Mouse (Mus musculus): ENCODE data around the gene Khk. TPM values are rescaled to one million over a fixed set of nuclear protein-coding genes. Genes with fewer than 3 reads are reported as not detected.

Gene Khk
- polyA plus RNA-seq, 2 experiments: 29.5 to 29.7 TPM

DNA sequence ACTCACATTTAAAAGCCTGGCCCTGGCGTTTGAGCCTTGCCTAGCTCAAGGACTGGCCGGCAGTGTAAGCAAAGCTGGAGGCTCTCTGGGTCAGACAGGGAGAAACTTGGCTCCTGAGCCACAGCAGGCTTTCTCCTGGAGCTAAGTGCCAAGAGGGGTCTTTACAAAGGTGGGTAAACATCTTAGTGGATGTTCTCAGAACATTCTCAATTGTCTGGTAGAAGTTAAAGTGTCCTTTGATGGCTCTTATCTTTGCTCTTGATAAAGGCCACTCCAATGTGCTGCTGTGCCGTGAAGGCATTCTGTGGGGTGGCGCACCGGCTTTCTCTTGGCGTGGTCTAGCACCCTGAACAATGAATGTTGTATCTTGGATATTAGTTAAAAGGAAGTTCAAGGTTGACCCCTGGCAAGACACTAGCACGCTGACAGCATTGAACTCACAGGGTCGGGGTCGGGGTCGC lies 1.4 kb downstream of the Khk start:
- H3K36me3 ChIP-seq (ENCODE audit: control insufficient read depth, insufficient read depth, low read length): peaks cover 35% of the 10 kb centered on the region
- ATAC-seq (ENCODE audit: low FRiP score, low read depth) (no peak), DNase-seq (ENCODE audit: low spot score) (no peak)
- H3K4me1 ChIP-seq (ENCODE audit: control insufficient read depth, insufficient read depth, low read length): peaks cover 16% of the 10 kb centered on the region
- H3K4me3 ChIP-seq (replicated peaks; ENCODE audit: low read length): 0 out of 2 replicates have a peak overlapping the region, but pooled peaks have one; percentile 42
- no peaks in the 10 kb centered on the region for H3K9me3 ChIP-seq (ENCODE audit: control insufficient read depth, low read length)
- 75% methylated on average over 10 of the region's 10 CpGs for WGBS
- no peak for TF ChIP-seq POLR2A (IDR thresholded peaks at IDR 0.05; ENCODE audit: borderline replicate concordance, extremely low read depth, insufficient read depth, insufficient read length)
- peak overlapping the region; percentile 79 for H3K4me2 ChIP-seq (replicated peaks; ENCODE audit: low read depth, low read length, severe bottlenecking)
- H3K9ac ChIP-seq (ENCODE audit: low read depth, low read length, severe bottlenecking): peak overlapping the region; percentile 58; the same call in 1 of the 2 replicates
- H3K27me3 ChIP-seq (ENCODE audit: control insufficient read depth, insufficient read depth, low read length): no peaks in the 10 kb centered on the region
- peak overlapping the region; percentile 80; the same call in 1 of the 2 replicates for H3K27ac ChIP-seq (replicated peaks; ENCODE audit: low read depth, low read length)

DNA sequence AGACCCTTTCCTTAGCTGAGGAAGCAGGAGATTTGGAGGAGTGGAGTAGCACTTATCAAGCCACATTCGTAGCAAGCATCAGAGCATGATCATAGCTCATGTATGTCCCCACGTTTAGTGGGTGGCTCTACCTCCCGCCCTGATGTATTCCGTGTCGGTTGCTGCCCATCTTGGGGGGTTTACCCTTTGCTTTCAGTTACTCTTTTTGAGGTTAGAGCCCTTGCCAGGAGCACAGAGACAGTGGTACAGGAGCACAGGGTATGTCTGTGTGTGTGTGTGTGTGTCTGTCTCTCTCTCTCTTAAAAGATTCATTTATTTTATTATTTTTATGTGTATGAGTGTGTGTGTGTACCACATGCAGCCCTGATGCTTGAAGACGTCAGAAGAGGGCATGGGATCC lies 1.9 kb downstream of the Khk start:
- no peak overlapping the region for H3K9ac ChIP-seq (ENCODE audit: low read depth, low read length, severe bottlenecking)
- no peak overlapping the region for H3K27ac ChIP-seq (replicated peaks; ENCODE audit: low read depth, low read length)
- DNase-seq (ENCODE audit: low spot score) (no peak), ATAC-seq (ENCODE audit: low FRiP score, low read depth) (no peak)
- TF ChIP-seq POLR2A (IDR thresholded peaks at IDR 0.05; ENCODE audit: borderline replicate concordance, extremely low read depth, insufficient read depth, insufficient read length): no peak
- H3K4me3 ChIP-seq (replicated peaks; ENCODE audit: low read length): no peak overlapping the region
- WGBS: 84% methylated on average over 6 of the region's 6 CpGs
- no peaks in the 10 kb centered on the region for H3K9me3 ChIP-seq (ENCODE audit: control insufficient read depth, low read length)
- H3K4me1 ChIP-seq (ENCODE audit: control insufficient read depth, insufficient read depth, low read length): peaks cover 16% of the 10 kb centered on the region
- no peak overlapping the region for H3K4me2 ChIP-seq (replicated peaks; ENCODE audit: low read depth, low read length, severe bottlenecking)
- H3K36me3 ChIP-seq (ENCODE audit: control insufficient read depth, insufficient read depth, low read length): peaks cover 30% of the 10 kb centered on the region
- H3K27me3 ChIP-seq (ENCODE audit: control insufficient read depth, insufficient read depth, low read length): no peaks in the 10 kb centered on the region

DNA sequence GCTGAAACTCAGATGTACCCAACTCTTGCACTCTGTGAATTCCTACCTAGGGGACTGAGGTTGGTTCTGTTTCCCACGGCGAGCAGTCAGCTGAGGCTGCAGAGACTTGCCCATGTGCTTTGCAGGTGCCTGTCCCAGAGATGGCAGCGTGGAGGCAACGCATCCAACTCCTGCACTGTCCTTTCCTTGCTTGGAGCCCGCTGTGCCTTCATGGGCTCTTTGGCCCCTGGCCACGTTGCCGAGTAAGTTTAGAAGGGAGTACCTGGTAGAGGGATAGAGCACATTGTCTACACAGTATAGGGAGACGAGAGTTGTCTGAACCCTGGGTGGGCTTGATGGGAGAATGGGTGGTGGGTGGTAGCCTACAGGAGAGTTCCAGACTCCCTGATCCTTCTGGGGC lies 3.4 kb downstream of the Khk start:
- H3K27ac ChIP-seq (replicated peaks; ENCODE audit: low read depth, low read length): no peak overlapping the region
- DNase-seq (ENCODE audit: low spot score) (no peak), ATAC-seq (ENCODE audit: low FRiP score, low read depth) (no peak)
- WGBS: 74% methylated on average over 8 of the region's 8 CpGs
- H3K4me2 ChIP-seq (replicated peaks; ENCODE audit: low read depth, low read length, severe bottlenecking): no peak overlapping the region
- H3K9me3 ChIP-seq (ENCODE audit: control insufficient read depth, low read length): no peaks in the 10 kb centered on the region
- H3K4me1 ChIP-seq (ENCODE audit: control insufficient read depth, insufficient read depth, low read length): peaks cover 14% of the 10 kb centered on the region
- peaks cover 16% of the 10 kb centered on the region for H3K36me3 ChIP-seq (ENCODE audit: control insufficient read depth, insufficient read depth, low read length)
- no peak overlapping the region for H3K9ac ChIP-seq (ENCODE audit: low read depth, low read length, severe bottlenecking)
- no peak overlapping the region for H3K4me3 ChIP-seq (replicated peaks; ENCODE audit: low read length)
- no peak for TF ChIP-seq POLR2A (IDR thresholded peaks at IDR 0.05; ENCODE audit: borderline replicate concordance, extremely low read depth, insufficient read depth, insufficient read length)
- H3K27me3 ChIP-seq (ENCODE audit: control insufficient read depth, insufficient read depth, low read length): no peaks in the 10 kb centered on the region

DNA sequence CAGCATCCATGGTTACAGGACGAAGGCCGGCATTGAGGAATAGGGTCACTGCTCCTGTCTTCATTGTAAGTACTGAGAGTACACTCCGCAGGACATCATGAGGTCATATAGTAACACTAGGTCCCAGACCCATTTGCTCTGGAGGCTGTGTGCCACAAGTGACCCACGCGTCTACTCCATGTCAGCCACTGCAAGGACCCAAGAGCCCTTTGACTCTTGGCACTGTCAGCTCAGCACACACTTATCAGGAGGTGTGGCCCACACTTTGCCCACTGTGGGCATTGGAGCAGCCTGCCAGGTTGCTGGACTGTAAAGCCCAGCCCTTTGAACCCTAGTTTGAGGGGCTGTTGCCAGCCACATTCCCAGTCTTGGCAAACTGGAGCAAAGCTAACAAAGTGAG lies 4.0 kb downstream of the Khk start:
- Histone ChIP-seq H3K36me3 (ENCODE audit: control insufficient read depth, insufficient read depth, low read length) (peaks cover 10% of the 10 kb centered on the region), H3K4me2 (replicated peaks; ENCODE audit: low read depth, low read length, severe bottlenecking) (no peak overlapping the region), H3K9me3 (ENCODE audit: control insufficient read depth, low read length) (no peaks in the 10 kb centered on the region), H3K4me3 (replicated peaks; ENCODE audit: low read length) (no peak overlapping the region), H3K9ac (ENCODE audit: low read depth, low read length, severe bottlenecking) (no peak overlapping the region), H3K27ac (replicated peaks; ENCODE audit: low read depth, low read length) (no peak overlapping the region), H3K4me1 (ENCODE audit: control insufficient read depth, insufficient read depth, low read length) (peaks cover 14% of the 10 kb centered on the region), H3K27me3 (ENCODE audit: control insufficient read depth, insufficient read depth, low read length) (no peaks in the 10 kb centered on the region)
- TF ChIP-seq POLR2A (IDR thresholded peaks at IDR 0.05; ENCODE audit: borderline replicate concordance, extremely low read depth, insufficient read depth, insufficient read length): no peak
- DNase-seq (ENCODE audit: low spot score): no peak
- no peak for ATAC-seq (ENCODE audit: low FRiP score, low read depth)
- WGBS: 86% methylated on average over 5 of the region's 5 CpGs

DNA sequence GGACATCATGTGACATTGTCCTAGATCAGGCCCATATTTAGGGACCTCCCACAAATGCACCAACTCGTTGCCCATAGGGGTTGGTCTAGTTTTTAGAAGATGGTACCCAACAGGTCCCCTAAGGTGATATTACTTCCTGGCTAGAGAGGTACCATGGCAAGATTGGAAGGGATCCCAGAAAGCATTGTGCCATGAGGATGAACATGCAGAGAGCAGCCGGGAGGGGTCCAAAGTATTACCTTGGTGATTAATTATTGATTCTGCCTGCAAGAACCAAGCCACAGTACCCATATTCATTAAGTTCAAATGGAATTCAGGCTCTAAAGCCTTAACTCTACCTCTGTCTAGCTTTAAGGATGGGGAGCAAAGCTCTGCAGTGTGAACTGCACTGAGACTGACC lies 4.8 kb downstream of the Khk start:
- Histone ChIP-seq H3K4me3 (replicated peaks; ENCODE audit: low read length) (no peak overlapping the region), H3K27ac (replicated peaks; ENCODE audit: low read depth, low read length) (no peak overlapping the region), H3K9ac (ENCODE audit: low read depth, low read length, severe bottlenecking) (no peak overlapping the region), H3K27me3 (ENCODE audit: control insufficient read depth, insufficient read depth, low read length) (no peaks in the 10 kb centered on the region), H3K4me1 (ENCODE audit: control insufficient read depth, insufficient read depth, low read length) (peaks cover 14% of the 10 kb centered on the region), H3K9me3 (ENCODE audit: control insufficient read depth, low read length) (no peaks in the 10 kb centered on the region), H3K36me3 (ENCODE audit: control insufficient read depth, insufficient read depth, low read length) (peaks cover 1% of the 10 kb centered on the region), H3K4me2 (replicated peaks; ENCODE audit: low read depth, low read length, severe bottlenecking) (no peak overlapping the region)
- ATAC-seq (ENCODE audit: low FRiP score, low read depth) (no peak), DNase-seq (ENCODE audit: low spot score) (no peak)
- TF ChIP-seq POLR2A (IDR thresholded peaks at IDR 0.05; ENCODE audit: borderline replicate concordance, extremely low read depth, insufficient read depth, insufficient read length): no peak
- whole genome bisulfite sequencing: 78% methylated on average over 2 of the region's 2 CpGs
